ENCODE assay signal across 7 mouse cellular contexts in genomic region chr8:123105553-123106326, GRCm38 (mm10). TPM values are rescaled to one million over a fixed set of nuclear protein-coding genes. Genes with fewer than 3 reads are reported as not detected.
DNase-seq lines count a peak whose midpoint lies in the region; ATAC-seq and TF ChIP-seq lines count a peak whose summit lies in the region.

No protein-coding gene starts in this region.

- H3K9me3 ChIP-seq in limb, embryonic 11.5 days (ENCODE audit: control insufficient read depth, low read length): no peaks in the 10 kb centered on the region
- no peaks in the 10 kb centered on the region for H3K9me3 ChIP-seq in limb, embryonic 10.5 days (replicated peaks)
- no peaks in the 10 kb centered on the region for H3K9me3 ChIP-seq in MEL (replicated peaks; ENCODE audit: insufficient read depth, low read length)

- WGBS in limb, embryonic 11.5 days: 73% methylated on average over 5 of the region's 5 CpGs
- WGBS in limb, embryonic 10.5 days: 69% methylated on average over 5 of the region's 5 CpGs

- H3ac ChIP-seq in myocyte (ENCODE audit: control insufficient read depth, insufficient read length): no peak overlapping the region

- no peak for TF ChIP-seq RAD21 in MEL (IDR thresholded peaks at IDR 0.05; ENCODE audit: low read depth, low read length)

- TF ChIP-seq CTCF in MEL (IDR thresholded peaks at IDR 0.05 in 2 of 3, conservative IDR thresholded peaks at IDR 0.05 in 1 of 3; ENCODE audit: control insufficient read depth in 1 of 3, insufficient read depth in 1 of 3, low read depth in 2 of 3, low read length in 3 of 3, poor library complexity in 1 of 3, severe bottlenecking in 1 of 3): peak in 2 of 3 experiments; percentile 47 to 71; a peak in 4 of 6 replicates

- TF ChIP-seq EP300 in MEL (IDR thresholded peaks at IDR 0.05; ENCODE audit: low read depth in 1 of 2, low read length in 2 of 2): no peak

- H3K36me3 ChIP-seq in limb, embryonic 11.5 days (ENCODE audit: control insufficient read depth, insufficient read depth, low read length): peaks cover 11% of the 10 kb centered on the region
- peaks cover 32% of the 10 kb centered on the region for H3K36me3 ChIP-seq in limb, embryonic 10.5 days
- H3K36me3 ChIP-seq in MEL (ENCODE audit: control insufficient read depth in 1 of 2, insufficient read depth in 2 of 2, low read length in 2 of 2) (peaks cover 13 to 15% of the 10 kb centered on the region in 2 experiments), myocyte (ENCODE audit: control insufficient read depth, insufficient read depth) (peaks cover 25% of the 10 kb centered on the region)

- H3K27me3 ChIP-seq in limb, embryonic 11.5 days (ENCODE audit: control insufficient read depth, insufficient read depth, low read length): no peaks in the 10 kb centered on the region
- no peaks in the 10 kb centered on the region for H3K27me3 ChIP-seq in limb, embryonic 10.5 days (ENCODE audit: low read depth, poor library complexity, severe bottlenecking)
- H3K27me3 ChIP-seq in MEL (ENCODE audit: control insufficient read depth in 1 of 2, insufficient read depth in 2 of 2, low read length in 2 of 2): no peaks in the 10 kb centered on the region
- no peaks in the 10 kb centered on the region for H3K27me3 ChIP-seq in myocyte (ENCODE audit: control insufficient read depth, insufficient read depth, insufficient read length)

- no peak overlapping the region for H3K9ac ChIP-seq in limb, embryonic 11.5 days (ENCODE audit: low read length)
- no peak overlapping the region for H3K9ac ChIP-seq in MEL (ENCODE audit: control insufficient read depth, low read depth, low read length, poor library complexity, severe bottlenecking)

- peak; percentile 33 for DNase-seq in limb, embryonic 11.5 days (ENCODE audit: low spot score)
- no peak for DNase-seq in limb, embryonic 10.5 days (ENCODE audit: low spot score)
- peak; percentile 88 for DNase-seq in MEL (ENCODE audit: low read depth, low spot score)
- peak; percentile 72 for DNase-seq in c-Kit-positive CD71-positive TER-119-positive erythroid progenitor cells, embryonic 14.5 days (ENCODE audit: low spot score)
- DNase-seq in adrenal gland, postnatal 14 days: no peak
- no peak for DNase-seq in frontal cortex, postnatal 14 days (ENCODE audit: low spot score in 2 of 2)

- H3K4me2 ChIP-seq in limb, embryonic 11.5 days (ENCODE audit: low read depth, severe bottlenecking): no peak overlapping the region
- H3K4me2 ChIP-seq in myocyte (ENCODE audit: low read depth): no peak overlapping the region

- H3K4me1 ChIP-seq in limb, embryonic 11.5 days (ENCODE audit: control insufficient read depth, insufficient read depth, low read length): peaks cover 7% of the 10 kb centered on the region; the same call in 1 of the 2 replicates
- peaks cover 16% of the 10 kb centered on the region for H3K4me1 ChIP-seq in limb, embryonic 10.5 days
- H3K4me1 ChIP-seq in MEL (ENCODE audit: control insufficient read depth in 1 of 2, insufficient read depth in 2 of 2, low read length in 2 of 2): peaks cover under 1 to 8% of the 10 kb centered on the region in 2 experiments; a peak in 1 of 4 replicates

- peak; percentile 16 to 84; a peak in 3 of 4 replicates for TF ChIP-seq POLR2A in MEL (IDR thresholded peaks at IDR 0.05; ENCODE audit: control insufficient read depth in 1 of 2, insufficient read depth in 1 of 2, low read depth in 1 of 2, low read length in 2 of 2, poor library complexity in 1 of 2)
- TF ChIP-seq POLR2A in myocyte (IDR thresholded peaks at IDR 0.05; ENCODE audit: insufficient read length, low read depth): no peak

- no peak for ATAC-seq in limb, embryonic 11.5 days (ENCODE audit: insufficient number of reproducible peaks, low FRiP score, low TSS enrichment, low read depth)

- H3K79me2 ChIP-seq in MEL (ENCODE audit: control insufficient read depth, insufficient read depth, low read length, poor library complexity): peaks cover 26% of the 10 kb centered on the region
- H3K79me2 ChIP-seq in myocyte (ENCODE audit: control insufficient read depth, insufficient read depth): peaks cover 22% of the 10 kb centered on the region

- H3K4me3 ChIP-seq in limb, embryonic 11.5 days (ENCODE audit: low read depth, low read length): no peak overlapping the region
- no peak overlapping the region for H3K4me3 ChIP-seq in limb, embryonic 10.5 days
- H3K4me3 ChIP-seq in MEL (ENCODE audit: control insufficient read depth in 1 of 2, insufficient read depth in 1 of 2, low read depth in 2 of 2, low read length in 2 of 2): no peak overlapping the region
- H3K4me3 ChIP-seq in myocyte: no peak overlapping the region

- no peak overlapping the region for H3K27ac ChIP-seq in limb, embryonic 11.5 days (replicated peaks; ENCODE audit: low read depth, low read length)
- no peak overlapping the region for H3K27ac ChIP-seq in limb, embryonic 10.5 days
- peak overlapping the region; percentile 11 for H3K27ac ChIP-seq in MEL (ENCODE audit: control insufficient read depth, low read depth, low read length)

TF ChIP-seq in MEL, 35 proteins besides CTCF, POLR2A, EP300 and RAD21 (continues in another document):
- TF ChIP-seq MAZ (IDR thresholded peaks at IDR 0.05; ENCODE audit: low read depth, low read length): no peak
- peak; percentile 94 for TF ChIP-seq ZNF384 (IDR thresholded peaks at IDR 0.05; ENCODE audit: low read depth, low read length)
- TF ChIP-seq JUND (IDR thresholded peaks at IDR 0.05; ENCODE audit: low read depth, low read length): no peak
- peak; percentile 53; the same call in 1 of the 2 replicates for TF ChIP-seq SIN3A (IDR thresholded peaks at IDR 0.05; ENCODE audit: low read length)
- TF ChIP-seq RCOR1 (IDR thresholded peaks at IDR 0.05; ENCODE audit: low read depth, low read length): peak; percentile 63; the same call in 1 of the 2 replicates
- peak; percentile 15; the same call in 1 of the 2 replicates for TF ChIP-seq NELFE (IDR thresholded peaks at IDR 0.05; ENCODE audit: low read depth, low read length)
- no peak for TF ChIP-seq TAL1 (IDR thresholded peaks at IDR 0.05; ENCODE audit: low read length)
- TF ChIP-seq CHD2 (IDR thresholded peaks at IDR 0.05; ENCODE audit: low read length): peak; percentile 76
- peak; percentile 54 for TF ChIP-seq MYB (IDR thresholded peaks at IDR 0.05; ENCODE audit: low read depth, low read length)
- peak; percentile 100 for TF ChIP-seq POLR2AphosphoS2 (IDR thresholded peaks at IDR 0.05; ENCODE audit: low read length)
- no peak for TF ChIP-seq GABPA (IDR thresholded peaks at IDR 0.05; ENCODE audit: low read depth, low read length)

TF ChIP-seq in myocyte, 11 proteins besides CTCF, POLR2A, EP300 and RAD21:
- TF ChIP-seq REST (IDR thresholded peaks at IDR 0.05; ENCODE audit: insufficient read depth, insufficient read length) (no peak), POLR2AphosphoS2 (IDR thresholded peaks at IDR 0.05; ENCODE audit: insufficient read length, low read depth) (peak; percentile 84), TCF12 (IDR thresholded peaks at IDR 0.05; ENCODE audit: insufficient read depth, poor library complexity, severe bottlenecking) (no peak)
TF ChIP-seq in myocyte: peak in this region for 1.

RNA-seq across cellular contexts. Expression of gene Rpl13, which starts 3.6 kb away (rescaled TPM):
- polyA plus RNA-seq in limb, embryonic 11.5 days (2014; fragmentation: Nextera tagmentation; extraction: Ambion mirVana): 1,566 and 1,655 TPM in 2 replicates
- polyA plus RNA-seq in limb, embryonic 10.5 days (2016; fragmentation: Nextera tagmentation; extraction: Ambion mirVana): 1,397 and 1,583 TPM in 2 replicates
- 2,918 and 3,113 TPM in 2 replicates for total RNA-seq in MEL (2012; rRNA removed)
- polyA plus RNA-seq in MEL (2012; ENCODE audit: insufficient read depth in 1 of 2, insufficient read length in 2 of 2, low read depth in 1 of 2, low replicate concordance in 2 of 2, missing spikeins in 1 of 2) (1,000 to 10,000 TPM in 1 of 2 experiments, not detected in 1; 1,306 TPM), myocyte (2012; fragmentation: generic; extraction: Trizol) (3,059 TPM)
- 587 and 646 TPM in 2 replicates for total RNA-seq in adrenal gland, postnatal 14 days (2021)

RNA-seq across cellular contexts. Expression of gene Cpne7, which starts 11.4 kb away (rescaled TPM):
- 0.57 and 0.82 TPM in 2 replicates for polyA plus RNA-seq in limb, embryonic 11.5 days (2014; fragmentation: Nextera tagmentation; extraction: Ambion mirVana)
- 1.2 TPM in 2 replicates for polyA plus RNA-seq in limb, embryonic 10.5 days (2016; fragmentation: Nextera tagmentation; extraction: Ambion mirVana)
- total RNA-seq in MEL (2012; rRNA removed): 2.2 and 3.5 TPM in 2 replicates
- polyA plus RNA-seq in MEL (2012; ENCODE audit: insufficient read depth in 1 of 2, insufficient read length in 2 of 2, low read depth in 1 of 2, low replicate concordance in 2 of 2, missing spikeins in 1 of 2) (1 to 10 TPM in 1 of 2 experiments, not detected in 1; 4.5 TPM), myocyte (2012; fragmentation: generic; extraction: Trizol) (0.16 TPM)
- total RNA-seq in adrenal gland, postnatal 14 days (2021): 6.0 and 7.0 TPM in 2 replicates

RNA-seq across cellular contexts. Expression of gene Spg7, which starts 43.0 kb away (rescaled TPM):
- polyA plus RNA-seq in limb, embryonic 11.5 days (2014; fragmentation: Nextera tagmentation; extraction: Ambion mirVana): 45.0 and 45.4 TPM in 2 replicates
- 57.8 and 60.5 TPM in 2 replicates for polyA plus RNA-seq in limb, embryonic 10.5 days (2016; fragmentation: Nextera tagmentation; extraction: Ambion mirVana)
- total RNA-seq in MEL (2012; rRNA removed): 28.9 and 32.0 TPM in 2 replicates
- 10 to 100 TPM in 1 of 2 experiments, not detected in 1; 36.0 TPM for polyA plus RNA-seq in MEL (2012; ENCODE audit: insufficient read depth in 1 of 2, insufficient read length in 2 of 2, low read depth in 1 of 2, low replicate concordance in 2 of 2, missing spikeins in 1 of 2)
- 83.4 TPM for polyA plus RNA-seq in myocyte (2012; fragmentation: generic; extraction: Trizol)
- 73.2 and 79.6 TPM in 2 replicates for total RNA-seq in adrenal gland, postnatal 14 days (2021)

RNA-seq across cellular contexts. Expression of gene Sult5a1, which starts 52.4 kb away (rescaled TPM):
- polyA plus RNA-seq in limb, embryonic 11.5 days (2014; fragmentation: Nextera tagmentation; extraction: Ambion mirVana): 6.8 and 8.5 TPM in 2 replicates
- polyA plus RNA-seq in limb, embryonic 10.5 days (2016; fragmentation: Nextera tagmentation; extraction: Ambion mirVana): 4.6 and 5.2 TPM in 2 replicates
- 0.15 TPM in 1 of 2 replicates, not detected in the other for total RNA-seq in MEL (2012; rRNA removed)
- polyA plus RNA-seq in MEL (2012; ENCODE audit: insufficient read depth in 1 of 2, insufficient read length in 2 of 2, low read depth in 1 of 2, low replicate concordance in 2 of 2, missing spikeins in 1 of 2) (not detected), myocyte (2012; fragmentation: generic; extraction: Trizol) (0.08 TPM)
- total RNA-seq in adrenal gland, postnatal 14 days (2021): 8.8 and 10.1 TPM in 2 replicates

Comparison
In these comparisons a context has a peak if more than half of its experiments do, and no peak if none do; other contexts are left out.
1. DNase-seq: peak in limb, embryonic 11.5 days (single experiment), MEL (single experiment) and c-Kit-positive CD71-positive TER-119-positive erythroid progenitor cells, embryonic 14.5 days (single experiment); none in limb, embryonic 10.5 days (single experiment), adrenal gland, postnatal 14 days (single experiment) and frontal cortex, postnatal 14 days (0 of 2).